Mouse (Mus musculus): ENCODE measurements around the gene Gm14124.
A peak's percentile ranks its signal among the peaks of the same experiment; 100 is the strongest.
"Not testable (repeated sequence)": the region's sequence is repeated elsewhere in the genome, so short reads cannot be mapped to it uniquely, and the experiment has no call there.

Gene Gm14124

GRCm38 (mm10) chr2:150257291-150257690, at the start of gene Gm14124:
Gene Gm14124 (plus strand): TSS chr2:150257517.
- DNase-seq (ENCODE audit: low read depth) = not testable (repeated sequence)

GRCm38 (mm10) chr2:150217600-150218362, 39.5 kb upstream of the Gm14124 start, which contains the start of gene Zfp937:
Gene Zfp937 (plus strand): TSS chr2:150218073.
- DNase-seq (ENCODE audit: low read depth) = not testable (repeated sequence)

- DNase-seq (ENCODE audit: low read depth) = not testable (repeated sequence)
These were observed 39.0 kb upstream of the Gm14124 start for GRCm38 (mm10) chr2:150218363-150218725.

- DNase-seq (ENCODE audit: low read depth) = not testable (repeated sequence)
These were observed 34.1 kb upstream of the Gm14124 start for GRCm38 (mm10) chr2:150223263-150223662.

GRCm38 (mm10) chr2:150243211-150243610, 14.1 kb upstream of the Gm14124 start:
- DNase-seq (ENCODE audit: low read depth) = no peak

GRCm38 (mm10) chr2:150255491-150255890, 1.8 kb upstream of the Gm14124 start, which contains the start of gene Gm21994:
Gene Gm21994 (minus strand): TSS chr2:150255591.
- not testable (repeated sequence) for DNase-seq (ENCODE audit: low read depth)

- not testable (repeated sequence) for DNase-seq (ENCODE audit: low read depth)
These were observed 456 bp upstream of the Gm14124 start for GRCm38 (mm10) chr2:150256861-150257260.

- no peak for DNase-seq (ENCODE audit: low read depth)
These were observed 36.4 kb downstream of the Gm14124 start for GRCm38 (mm10) chr2:150293669-150294068.

- no peak for DNase-seq (ENCODE audit: low read depth)
These were observed 41.8 kb downstream of the Gm14124 start for GRCm38 (mm10) chr2:150299096-150299495.

GRCm38 (mm10) chr2:150307183-150307773, 50.0 kb downstream of the Gm14124 start:
- DNase-seq (ENCODE audit: low read depth) = no peak

- peak; percentile 68 for DNase-seq (ENCODE audit: low read depth)
These were observed 53.9 kb downstream of the Gm14124 start for GRCm38 (mm10) chr2:150310952-150311884.

- no peak for DNase-seq (ENCODE audit: low read depth)
These were observed 58.8 kb downstream of the Gm14124 start for GRCm38 (mm10) chr2:150316140-150316539.

GRCm38 (mm10) chr2:150318973-150319372, 61.7 kb downstream of the Gm14124 start:
- no peak for DNase-seq (ENCODE audit: low read depth)
